Mouse (Mus musculus) ES-Bruce4 (cell line): Measurements from ENCODE around the gene Selenof.

Experiments
- CTCF ChIP-seq: IDR thresholded peaks from one replicate; pipeline ENCODE4 v1.8.1; 2011; ENCODE audit warnings: low read depth, low read length
- EP300 ChIP-seq: IDR thresholded peaks from 2 replicates; pipeline ENCODE4 v1.6.1; 2011; ENCODE audit warnings: low read depth, low read length; ENCODE audit not compliant: insufficient read depth

GRCm38 (mm10) chr3:144617633-144618180, 47.6 kb downstream of the Selenof start:
- TF ChIP-seq EP300 (no peak), CTCF (no peak)
